Mouse (Mus musculus): Measurements from ENCODE around the gene Abl1. TPM values are rescaled to one million over a fixed set of nuclear protein-coding genes. Genes with fewer than 3 reads are reported as not detected.

Abl1 gene
- polyA plus RNA-seq, 1 experiment from 2014 or later: 19.7 TPM

- Histone ChIP-seq H3K27ac (no peak overlapping the region), H3K9ac (no peak overlapping the region), H3K36me3 (no peaks in the 10 kb centered on the region), H3K27me3 (no peaks in the 10 kb centered on the region), H3K9me3 (no peaks in the 10 kb centered on the region), H3K4me1 (replicated peaks) (peaks cover 21% of the 10 kb centered on the region), H3K4me2 (no peak overlapping the region), H3K4me3 (no peak overlapping the region)
- ATAC-seq (ENCODE audit: low FRiP score): no peak
- 86% methylated on average over 9 of the region's 9 CpGs for WGBS
These were observed 39.6 kb downstream of the Abl1 start for GRCm38 (mm10) chr2:31727576-31728277.

GRCm38 (mm10) chr2:31730640-31731039 lies 42.5 kb downstream of the Abl1 start:
- ATAC-seq (ENCODE audit: low FRiP score): no peak
- Histone ChIP-seq H3K27me3 (no peaks in the 10 kb centered on the region), H3K9me3 (no peaks in the 10 kb centered on the region), H3K4me3 (no peak overlapping the region), H3K9ac (no peak overlapping the region), H3K36me3 (no peaks in the 10 kb centered on the region), H3K4me1 (replicated peaks) (peaks cover 21% of the 10 kb centered on the region), H3K4me2 (no peak overlapping the region), H3K27ac (no peak overlapping the region)
- 85% methylated on average over 5 of the region's 5 CpGs for WGBS

- no peak overlapping the region for H3K4me2 ChIP-seq
- no peaks in the 10 kb centered on the region for H3K9me3 ChIP-seq
- no peak for ATAC-seq (ENCODE audit: low FRiP score)
- no peak overlapping the region for H3K27ac ChIP-seq
- no peaks in the 10 kb centered on the region for H3K36me3 ChIP-seq
- no peak overlapping the region for H3K4me3 ChIP-seq
- H3K4me1 ChIP-seq (replicated peaks): peaks cover 14% of the 10 kb centered on the region
- 83% methylated on average over 3 of the region's 3 CpGs for WGBS
- no peaks in the 10 kb centered on the region for H3K27me3 ChIP-seq
- H3K9ac ChIP-seq: no peak overlapping the region
These were observed 44.3 kb downstream of the Abl1 start for GRCm38 (mm10) chr2:31732497-31732896.

GRCm38 (mm10) chr2:31733558-31733957 lies 45.4 kb downstream of the Abl1 start:
- no peak for ATAC-seq (ENCODE audit: low FRiP score)
- no peaks in the 10 kb centered on the region for H3K36me3 ChIP-seq
- no peaks in the 10 kb centered on the region for H3K9me3 ChIP-seq
- no peak overlapping the region for H3K27ac ChIP-seq
- H3K27me3 ChIP-seq: no peaks in the 10 kb centered on the region
- peaks cover 11% of the 10 kb centered on the region; the same call in 1 of the 2 replicates for H3K4me1 ChIP-seq (replicated peaks)
- H3K4me3 ChIP-seq: no peak overlapping the region
- H3K9ac ChIP-seq: no peak overlapping the region
- no peak overlapping the region for H3K4me2 ChIP-seq
- WGBS: 78% methylated on average over 5 of the region's 5 CpGs

GRCm38 (mm10) chr2:31739041-31739440 lies 50.9 kb downstream of the Abl1 start:
- Histone ChIP-seq H3K27me3 (no peaks in the 10 kb centered on the region), H3K4me2 (no peak overlapping the region), H3K4me3 (no peak overlapping the region), H3K36me3 (no peaks in the 10 kb centered on the region), H3K4me1 (replicated peaks) (no peaks in the 10 kb centered on the region), H3K9ac (no peak overlapping the region), H3K9me3 (no peaks in the 10 kb centered on the region), H3K27ac (no peak overlapping the region)
- WGBS: 82% methylated on average over 3 of the region's 3 CpGs
- no peak for ATAC-seq (ENCODE audit: low FRiP score)

- Histone ChIP-seq H3K4me2 (no peak overlapping the region), H3K27ac (no peak overlapping the region; the same call in 1 of the 2 replicates), H3K9ac (no peak overlapping the region), H3K4me1 (replicated peaks) (peaks cover 11% of the 10 kb centered on the region; the same call in 1 of the 2 replicates), H3K9me3 (no peaks in the 10 kb centered on the region), H3K36me3 (no peaks in the 10 kb centered on the region), H3K4me3 (no peak overlapping the region), H3K27me3 (no peaks in the 10 kb centered on the region)
- 14% methylated on average over 1 of the region's 1 CpGs for WGBS
- no peak for ATAC-seq (ENCODE audit: low FRiP score)
These were observed 53.6 kb downstream of the Abl1 start for GRCm38 (mm10) chr2:31741728-31742127.

GRCm38 (mm10) chr2:31742134-31742533 lies 54.0 kb downstream of the Abl1 start:
- Histone ChIP-seq H3K4me1 (replicated peaks) (peaks cover 13% of the 10 kb centered on the region; the same call in 1 of the 2 replicates), H3K27me3 (no peaks in the 10 kb centered on the region), H3K36me3 (no peaks in the 10 kb centered on the region), H3K4me3 (no peak overlapping the region), H3K9ac (no peak overlapping the region), H3K4me2 (no peak overlapping the region), H3K27ac (no peak overlapping the region; the same call in 1 of the 2 replicates), H3K9me3 (no peaks in the 10 kb centered on the region)
- ATAC-seq (ENCODE audit: low FRiP score): no peak
- WGBS: 48% methylated on average over 7 of the region's 7 CpGs

- no peaks in the 10 kb centered on the region for H3K27me3 ChIP-seq
- H3K36me3 ChIP-seq: no peaks in the 10 kb centered on the region
- no peak overlapping the region for H3K27ac ChIP-seq
- H3K4me3 ChIP-seq: no peak overlapping the region
- no peak for ATAC-seq (ENCODE audit: low FRiP score)
- no peak overlapping the region for H3K9ac ChIP-seq
- H3K4me1 ChIP-seq (replicated peaks): peaks cover 23% of the 10 kb centered on the region
- no peak overlapping the region for H3K4me2 ChIP-seq
- no peaks in the 10 kb centered on the region for H3K9me3 ChIP-seq
These were observed 57.6 kb downstream of the Abl1 start for GRCm38 (mm10) chr2:31745741-31746243.

- Histone ChIP-seq H3K4me1 (replicated peaks) (peaks cover 23% of the 10 kb centered on the region), H3K4me2 (no peak overlapping the region), H3K9me3 (no peaks in the 10 kb centered on the region), H3K9ac (no peak overlapping the region), H3K4me3 (no peak overlapping the region), H3K36me3 (no peaks in the 10 kb centered on the region), H3K27ac (no peak overlapping the region), H3K27me3 (no peaks in the 10 kb centered on the region)
- no peak for ATAC-seq (ENCODE audit: low FRiP score)
- WGBS: 57% methylated on average over 4 of the region's 4 CpGs
These were observed 58.7 kb downstream of the Abl1 start for GRCm38 (mm10) chr2:31746835-31747234.

- no peaks in the 10 kb centered on the region for H3K9me3 ChIP-seq
- H3K4me2 ChIP-seq: peak overlapping the region; percentile 11
- H3K4me3 ChIP-seq: no peak overlapping the region
- H3K27ac ChIP-seq: peak overlapping the region; percentile 49; the same call in 1 of the 2 replicates
- no peaks in the 10 kb centered on the region for H3K27me3 ChIP-seq
- H3K9ac ChIP-seq: no peak overlapping the region
- ATAC-seq (ENCODE audit: low FRiP score): no peak
- no peaks in the 10 kb centered on the region for H3K36me3 ChIP-seq
- 29% methylated on average over 10 of the region's 10 CpGs for WGBS
- H3K4me1 ChIP-seq (replicated peaks): peaks cover 23% of the 10 kb centered on the region
These were observed 61.0 kb downstream of the Abl1 start for GRCm38 (mm10) chr2:31749046-31749709.

GRCm38 (mm10) chr2:31750133-31750532 lies 62.0 kb downstream of the Abl1 start:
- no peaks in the 10 kb centered on the region for H3K9me3 ChIP-seq
- no peak overlapping the region for H3K4me3 ChIP-seq
- no peak for ATAC-seq (ENCODE audit: low FRiP score)
- H3K4me2 ChIP-seq: no peak overlapping the region
- WGBS: 95% methylated on average over 5 of the region's 5 CpGs
- no peak overlapping the region for H3K9ac ChIP-seq
- H3K27ac ChIP-seq: no peak overlapping the region
- H3K27me3 ChIP-seq: no peaks in the 10 kb centered on the region
- H3K4me1 ChIP-seq (replicated peaks): peaks cover 23% of the 10 kb centered on the region
- no peaks in the 10 kb centered on the region for H3K36me3 ChIP-seq

- H3K4me3 ChIP-seq: no peak overlapping the region
- no peak overlapping the region for H3K4me2 ChIP-seq
- no peaks in the 10 kb centered on the region for H3K9me3 ChIP-seq
- ATAC-seq (ENCODE audit: low FRiP score): no peak
- H3K36me3 ChIP-seq: no peaks in the 10 kb centered on the region; the same call in 1 of the 2 replicates
- peaks cover 48% of the 10 kb centered on the region for H3K4me1 ChIP-seq (replicated peaks)
- peak overlapping the region; percentile 35; the same call in 1 of the 2 replicates for H3K27ac ChIP-seq
- H3K9ac ChIP-seq: no peak overlapping the region
- no peaks in the 10 kb centered on the region for H3K27me3 ChIP-seq
These were observed 69.3 kb downstream of the Abl1 start for GRCm38 (mm10) chr2:31757472-31757871.

Data from hindbrain, embryonic 13.5 days (tissue).